ENCODE assay signal across 13 mouse cellular contexts in the genomic region with DNA sequence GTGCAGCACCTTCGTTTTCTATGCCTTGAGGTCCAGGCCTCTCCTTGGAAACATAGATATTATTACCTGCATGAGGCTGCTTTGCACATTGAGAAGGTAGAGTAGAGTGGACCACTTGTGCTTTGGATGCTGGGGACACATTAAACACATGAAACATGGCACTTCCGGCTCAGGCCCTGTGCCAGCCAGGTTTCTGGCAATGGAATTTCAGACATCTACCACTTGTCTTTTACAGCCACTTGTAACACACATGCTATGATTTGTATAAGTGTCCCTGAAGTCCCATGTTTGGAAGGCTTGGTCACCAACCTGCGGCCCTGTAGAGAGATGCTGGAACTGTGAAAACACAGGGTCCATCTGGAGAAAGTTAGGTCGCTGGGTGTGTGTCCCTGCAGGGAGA.
"Had no signal": no experiment of that assay in that cellular context is flagged by ENCODE, and none has a peak within 500 bp of the region (broad histone marks: within the 10 kb centered on the region; RNA-seq: fewer than 3 reads in every experiment).

No protein-coding gene starts in this region.

- H3K27ac ChIP-seq: intestine, embryonic 15.5 days; limb, embryonic 12.5 days; liver, embryonic 14.5 days; lung, embryonic 15.5 days; midbrain, embryonic 10.5 days; neural tube, embryonic 12.5 days; stomach, postnatal 0 days had no signal

- H3K4me2 ChIP-seq: intestine, embryonic 15.5 days; limb, embryonic 12.5 days; lung, embryonic 15.5 days; neural tube, embryonic 12.5 days had no signal

- H3K27me3 ChIP-seq: intestine, embryonic 15.5 days; lung, embryonic 15.5 days; neural tube, embryonic 12.5 days had no signal

- H3K9me3 ChIP-seq: intestine, embryonic 15.5 days; limb, embryonic 12.5 days; lung, embryonic 15.5 days; midbrain, embryonic 10.5 days; neural tube, embryonic 12.5 days had no signal

- ATAC-seq: intestine, embryonic 15.5 days had no signal

- H3K4me3 ChIP-seq: intestine, embryonic 15.5 days; limb, embryonic 12.5 days; lung, embryonic 15.5 days; midbrain, embryonic 10.5 days; neural tube, embryonic 12.5 days had no signal

- DNase-seq: kidney, adult 18-20 months; kidney, postnatal 10 days; layer of hippocampus, postnatal 36 days; liver; midbrain, embryonic 14.5 days; thymus, postnatal 14 days had no signal

- H3K9ac ChIP-seq: intestine, embryonic 15.5 days; limb, embryonic 12.5 days; liver, embryonic 14.5 days; lung, embryonic 15.5 days; neural tube, embryonic 12.5 days had no signal

- H3K36me3 ChIP-seq: intestine, embryonic 15.5 days; limb, embryonic 12.5 days; lung, embryonic 15.5 days had no signal
